Mouse (Mus musculus) cerebellum, postnatal 10 days (tissue): ENCODE data around the gene Olfr444.

Experiments used
- DNase-seq, 2 experiments: peaks; one replicate each; pipeline ENCODE4 v3.0.0; 2021; ENCODE audit warnings: mixed read lengths in 2 of 2

The Olfr444 gene

GRCm38 (mm10) chr6:42948767-42949166 lies at the start of gene Olfr444:
Gene Olfr444, plus strand, starts transcription at chr6:42949067.
- no peak for DNase-seq

DNA sequence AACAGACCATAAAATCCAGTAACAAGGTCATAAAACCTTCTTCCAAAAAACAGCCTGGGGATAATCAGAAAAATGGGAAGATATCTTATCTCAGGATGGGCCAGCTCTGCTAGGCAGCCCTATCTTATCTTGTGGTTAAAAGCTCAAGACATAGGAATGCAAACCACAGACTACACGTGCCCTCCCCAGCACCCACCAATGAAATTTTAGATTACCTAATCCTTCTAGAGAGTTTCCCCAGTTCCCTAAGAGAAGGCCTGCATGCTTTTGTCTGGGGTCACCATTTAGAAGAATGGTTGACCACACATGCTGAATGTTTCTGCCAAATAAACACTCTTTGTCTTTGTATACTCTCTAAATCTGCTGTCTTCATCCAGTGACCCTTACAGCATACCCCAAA lies 48.5 kb upstream of the Olfr444 start:
- DNase-seq, result no peak

DNA sequence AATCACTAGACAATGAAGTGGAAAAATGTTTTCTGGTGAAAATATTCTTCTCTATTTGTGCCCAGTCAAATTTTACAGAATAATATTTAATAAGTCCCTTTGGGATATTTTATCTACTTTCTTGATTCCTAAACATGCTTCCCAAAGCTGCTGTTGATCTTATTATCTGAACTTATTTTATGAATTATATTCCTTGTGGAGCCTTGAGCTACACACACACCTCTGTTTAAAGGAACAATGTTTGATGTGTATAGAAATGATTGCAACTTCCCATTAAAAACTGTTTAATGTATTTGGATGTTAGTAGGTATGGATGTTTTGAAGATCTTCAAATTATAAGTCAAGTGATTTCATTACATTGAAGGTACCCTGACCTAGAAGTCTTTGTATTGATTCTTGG lies 40.3 kb upstream of the Olfr444 start, which contains the start of gene Olfr447:
Gene Olfr447 (plus strand): TSS at position 301 of the 400 bp plus-strand sequence.
- no peak for DNase-seq

DNA sequence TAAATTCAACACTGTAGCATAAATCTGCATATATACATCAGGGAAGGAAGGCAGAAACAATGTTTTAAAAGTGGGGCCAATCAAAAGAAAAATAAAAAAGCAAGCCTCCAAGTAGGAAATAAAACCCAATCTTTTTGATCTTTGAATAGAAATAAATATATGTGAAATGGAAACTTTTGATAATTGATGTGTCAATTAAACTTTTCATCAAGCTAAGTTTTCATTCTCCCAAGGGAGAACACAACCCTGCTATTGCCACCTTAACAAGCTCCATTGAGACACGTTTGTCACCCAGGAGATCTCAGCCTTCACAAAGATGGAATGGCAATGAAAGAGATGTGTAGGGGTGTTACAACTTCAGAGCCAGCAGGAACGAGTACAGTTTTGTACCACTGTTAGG lies 27.8 kb upstream of the Olfr444 start, which contains the start of gene Olfr446:
Gene Olfr446 (plus strand): TSS at position 301 of the 400 bp plus-strand sequence.
- no peak for DNase-seq

GRCm38 (mm10) chr6:42980377-42980776 lies 31.5 kb downstream of the Olfr444 start:
- no peak for DNase-seq
